In genomic region chr11:100626701-100627195, GRCm38 (mm10) we compare ENCODE assay signal across 8 mouse cellular contexts. TPM values are rescaled to one million over a fixed set of nuclear protein-coding genes. Genes with fewer than 3 reads are reported as not detected.
DNase-seq lines count a peak whose midpoint lies in the region; ATAC-seq and TF ChIP-seq lines count a peak whose summit lies in the region.

No protein-coding gene starts in this region.

- TF ChIP-seq POLR2A in thymus, adult 2 months (IDR thresholded peaks at IDR 0.05; ENCODE audit: control insufficient read depth, extremely low read depth, insufficient read depth, low read length, poor library complexity) = no peak

- DNase-seq in 3T3-L1 (ENCODE audit: low read depth, low spot score) (peak; percentile 67), MEL-GATA-1-ER (ENCODE audit: extremely low read depth, low read depth) (peak; percentile 78)
- DNase-seq in cerebellum, adult 9-11 months = peak; percentile 56
- peak; percentile 64 to 66 for DNase-seq in gastrocnemius, postnatal 36 days
- DNase-seq in kidney, adult 9 months = peak; percentile 87
- DNase-seq in liver, embryonic 14.5 days (ENCODE audit: low read depth in 3 of 3, low spot score in 3 of 3) = peak; percentile 34 to 47 (median 41)
- peak; percentile 78 for DNase-seq in thymus, adult 2 months

- no peak overlapping the region; the same call in 1 of the 2 replicates for H3K4me2 ChIP-seq in liver, embryonic 14.5 days (ENCODE audit: low read depth)
- H3K4me2 ChIP-seq in neural tube, embryonic 15.5 days = no peak overlapping the region

- H3K27me3 ChIP-seq in liver, embryonic 14.5 days (ENCODE audit: control insufficient read depth, insufficient read depth, low read length) = no peaks in the 10 kb centered on the region
- H3K27me3 ChIP-seq in neural tube, embryonic 15.5 days (replicated peaks) = no peaks in the 10 kb centered on the region
- H3K27me3 ChIP-seq in thymus, adult 2 months (ENCODE audit: control insufficient read depth, insufficient read depth, low read length) = no peaks in the 10 kb centered on the region

- TF ChIP-seq EP300 in liver, embryonic 14.5 days (IDR thresholded peaks at IDR 0.05; ENCODE audit: low read depth) = no peak

- peak; percentile 50; the same call in 1 of the 2 replicates for ATAC-seq in liver, embryonic 14.5 days (ENCODE audit: insufficient read depth)
- ATAC-seq in neural tube, embryonic 15.5 days (ENCODE audit: low FRiP score) = 0 out of 2 replicates have a peak, but pooled peaks have one; percentile 32

- intact Hi-C loops in gastrocnemius, postnatal 36 days (cut with DNase I) = loop anchor here (2.0 kb wide), 2 partner anchors 56 to 66 kb away; partner anchors contain the start of gene Zfp385c

- WGBS in liver, embryonic 14.5 days (ENCODE audit: insufficient replicate concordance) = 9% methylated on average over 9 of the region's 9 CpGs
- 26% methylated on average over 9 of the region's 9 CpGs for WGBS in neural tube, embryonic 15.5 days
- WGBS in thymus, adult 2 months = 25% methylated on average over 9 of the region's 9 CpGs

- H3K9me3 ChIP-seq in liver, embryonic 14.5 days (ENCODE audit: control insufficient read depth, low read length) = no peaks in the 10 kb centered on the region
- no peaks in the 10 kb centered on the region for H3K9me3 ChIP-seq in neural tube, embryonic 15.5 days (replicated peaks)

- no peak overlapping the region for H3K27ac ChIP-seq in liver, embryonic 14.5 days
- H3K27ac ChIP-seq in neural tube, embryonic 15.5 days (replicated peaks) = no peak overlapping the region
- H3K27ac ChIP-seq in thymus, adult 2 months (ENCODE audit: control insufficient read depth, insufficient read depth, low read length) = no peak overlapping the region

- no peak overlapping the region for H3K9ac ChIP-seq in liver, embryonic 14.5 days (replicated peaks)
- no peak overlapping the region for H3K9ac ChIP-seq in neural tube, embryonic 15.5 days (replicated peaks)

- peaks cover 3% of the 10 kb centered on the region; the same call in 1 of the 2 replicates for H3K36me3 ChIP-seq in liver, embryonic 14.5 days (replicated peaks; ENCODE audit: control insufficient read depth, insufficient read depth, low read depth)
- peaks cover 22% of the 10 kb centered on the region for H3K36me3 ChIP-seq in neural tube, embryonic 15.5 days
- H3K36me3 ChIP-seq in thymus, adult 2 months (ENCODE audit: control insufficient read depth, insufficient read depth, low read length) = no peaks in the 10 kb centered on the region

- peak; percentile 94 for TF ChIP-seq CTCF in liver, embryonic 14.5 days (IDR thresholded peaks at IDR 0.05; ENCODE audit: low read depth)
- peak; percentile 90 for TF ChIP-seq CTCF in thymus, adult 2 months (IDR thresholded peaks at IDR 0.05; ENCODE audit: borderline replicate concordance, control insufficient read depth, extremely low read depth, insufficient read depth, low read length, poor library complexity)

- H3K4me3 ChIP-seq in liver, embryonic 14.5 days (ENCODE audit: insufficient read depth in 1 of 2, low read depth in 2 of 2, low read length in 2 of 2) = no peak overlapping the region
- no peak overlapping the region for H3K4me3 ChIP-seq in neural tube, embryonic 15.5 days (replicated peaks)
- no peak overlapping the region for H3K4me3 ChIP-seq in thymus, adult 2 months (ENCODE audit: control insufficient read depth, insufficient read depth, low read length)

- H3K4me1 ChIP-seq in liver, embryonic 14.5 days (replicated peaks; ENCODE audit: control insufficient read depth in 2 of 2, insufficient read depth in 2 of 2, low read length in 1 of 2) = peaks cover 5 to 20% of the 10 kb centered on the region in 2 experiments
- H3K4me1 ChIP-seq in neural tube, embryonic 15.5 days = peaks cover 36% of the 10 kb centered on the region
- peaks cover 16% of the 10 kb centered on the region for H3K4me1 ChIP-seq in thymus, adult 2 months (replicated peaks; ENCODE audit: control insufficient read depth, insufficient read depth, low read length)

RNA-seq across cellular contexts. Expression of gene Dnajc7, which starts 6.8 kb away (rescaled TPM):
- total RNA-seq in gastrocnemius, postnatal 36 days (2021) = 100 to 1,000 TPM; 105 to 110 TPM
- 40.6 and 61.7 TPM in 2 replicates for polyA plus RNA-seq in liver, embryonic 14.5 days (2012; rRNA removed)
- polyA plus RNA-seq in liver, embryonic 14.5 days (2014; fragmentation: Nextera tagmentation; extraction: Ambion mirVana) = 13.4 and 15.1 TPM in 2 replicates
- 287 and 298 TPM in 2 replicates for polyA plus RNA-seq in neural tube, embryonic 15.5 days (2015; fragmentation: Nextera tagmentation; extraction: Ambion mirVana)
- polyA plus RNA-seq in thymus, adult 2 months (2012; rRNA removed) = 99.8 and 110 TPM in 2 replicates

RNA-seq across cellular contexts. Expression of gene Nkiras2, which starts 7.7 kb away (rescaled TPM):
- total RNA-seq in gastrocnemius, postnatal 36 days (2021) = 10 to 100 TPM; 18.6 to 19.1 TPM
- polyA plus RNA-seq in liver, embryonic 14.5 days (2012; rRNA removed) = 15.0 and 15.5 TPM in 2 replicates
- 16.8 and 17.0 TPM in 2 replicates for polyA plus RNA-seq in liver, embryonic 14.5 days (2014; fragmentation: Nextera tagmentation; extraction: Ambion mirVana)
- 90.1 and 96.3 TPM in 2 replicates for polyA plus RNA-seq in neural tube, embryonic 15.5 days (2015; fragmentation: Nextera tagmentation; extraction: Ambion mirVana)
- 64.6 and 68.4 TPM in 2 replicates for polyA plus RNA-seq in thymus, adult 2 months (2012; rRNA removed)

RNA-seq across cellular contexts. Expression of gene Cnp, which starts 52.0 kb away (rescaled TPM):
- total RNA-seq in gastrocnemius, postnatal 36 days (2021) = 1 to 10 TPM; 4.3 to 7.3 TPM
- 5.2 and 6.3 TPM in 2 replicates for polyA plus RNA-seq in liver, embryonic 14.5 days (2012; rRNA removed)
- 10.0 and 12.0 TPM in 2 replicates for polyA plus RNA-seq in liver, embryonic 14.5 days (2014; fragmentation: Nextera tagmentation; extraction: Ambion mirVana)
- polyA plus RNA-seq in neural tube, embryonic 15.5 days (2015; fragmentation: Nextera tagmentation; extraction: Ambion mirVana) = 62.0 and 74.6 TPM in 2 replicates
- polyA plus RNA-seq in thymus, adult 2 months (2012; rRNA removed) = 138 and 153 TPM in 2 replicates
